Mouse (Mus musculus): ENCODE data around the gene Adgrg6.

Gene Adgrg6

DNA sequence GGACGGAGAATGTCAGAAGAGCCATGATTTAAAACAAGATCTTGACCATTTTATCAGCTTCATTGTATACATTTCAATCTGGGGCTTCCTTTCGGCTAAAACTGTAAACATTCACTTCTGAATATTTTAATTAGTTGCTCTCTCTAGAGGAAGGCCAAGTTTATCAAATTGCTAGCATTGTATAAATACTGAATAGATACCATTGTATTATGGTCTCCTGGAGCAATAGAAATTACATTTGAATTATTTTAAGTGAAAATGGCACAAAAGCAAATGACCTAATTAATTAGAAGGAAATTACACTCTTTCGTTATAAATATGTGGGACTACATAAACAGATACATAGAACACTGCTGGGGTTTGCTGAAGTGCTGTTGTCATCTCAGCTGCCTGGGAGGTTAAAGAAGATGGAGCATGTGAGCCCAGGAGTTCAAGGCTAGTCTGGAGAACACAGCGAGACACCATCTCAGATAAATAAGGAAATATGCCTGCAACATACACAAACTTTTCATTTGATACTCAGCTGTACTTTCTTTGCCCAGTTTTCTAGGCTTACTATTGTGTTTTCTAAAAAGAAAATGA is 84.4 kb downstream of the Adgrg6 start:
- H3K4me3 ChIP-seq (replicated peaks; ENCODE audit: low read length): no peak overlapping the region
- no peaks in the 10 kb centered on the region for H3K9me3 ChIP-seq (ENCODE audit: low read length)
- H3K27me3 ChIP-seq (ENCODE audit: insufficient read depth, low read length): no peaks in the 10 kb centered on the region
- TF ChIP-seq CTCF (conservative IDR thresholded peaks at IDR 0.05; ENCODE audit: low read length) (no peak), NANOG (IDR thresholded peaks at IDR 0.05; ENCODE audit: borderline replicate concordance, low read length) (no peak), POU5F1 (IDR thresholded peaks at IDR 0.05; ENCODE audit: borderline replicate concordance, low read length) (no peak)
- H3K4me1 ChIP-seq (replicated peaks; ENCODE audit: low read depth, low read length): 0 out of 2 replicates have a peak, but pooled peaks cover 3% of the 10 kb centered on the region
- H3K36me3 ChIP-seq (ENCODE audit: insufficient read depth, low read length): no peaks in the 10 kb centered on the region

DNA sequence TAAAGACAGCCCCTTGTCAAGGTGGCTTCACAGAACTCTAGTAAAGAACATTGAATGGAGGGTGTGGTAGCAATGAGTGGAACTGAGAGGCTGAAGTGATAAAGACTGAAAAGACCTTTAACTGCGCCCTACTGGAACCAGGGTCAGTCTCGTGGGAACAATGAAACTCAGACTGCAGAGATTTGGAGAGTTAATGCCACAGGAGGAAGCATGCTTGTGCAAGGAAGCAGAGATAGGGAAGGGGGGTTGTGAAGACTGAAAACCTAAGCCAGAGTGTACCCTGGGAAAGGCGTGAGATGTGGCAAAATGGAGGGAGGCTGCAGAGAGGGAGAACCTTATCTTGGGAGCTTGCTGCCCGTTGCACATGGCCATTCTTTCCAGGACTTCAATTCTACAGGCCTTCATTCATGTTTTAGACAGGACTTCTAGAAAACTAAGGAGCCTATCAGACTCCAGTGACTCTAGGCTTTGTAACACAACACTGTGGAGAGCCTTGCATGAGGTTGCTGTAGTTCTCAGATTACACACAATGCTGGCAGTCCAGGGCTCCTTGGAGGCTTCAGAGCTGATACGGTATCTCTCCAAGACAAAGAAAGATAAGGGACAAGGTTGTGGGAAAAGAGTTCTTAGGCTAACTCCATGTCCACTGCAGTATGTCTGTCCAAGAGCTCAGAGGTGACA is 85.1 kb downstream of the Adgrg6 start:
- Histone ChIP-seq H3K27me3 (ENCODE audit: insufficient read depth, low read length) (no peaks in the 10 kb centered on the region), H3K4me1 (replicated peaks; ENCODE audit: low read depth, low read length) (0 out of 2 replicates have a peak, but pooled peaks cover 3% of the 10 kb centered on the region), H3K36me3 (ENCODE audit: insufficient read depth, low read length) (no peaks in the 10 kb centered on the region), H3K4me3 (replicated peaks; ENCODE audit: low read length) (no peak overlapping the region), H3K9me3 (ENCODE audit: low read length) (no peaks in the 10 kb centered on the region)
- TF ChIP-seq NANOG (IDR thresholded peaks at IDR 0.05; ENCODE audit: borderline replicate concordance, low read length): no peak
- no peak for TF ChIP-seq CTCF (conservative IDR thresholded peaks at IDR 0.05; ENCODE audit: low read length)
- TF ChIP-seq POU5F1 (IDR thresholded peaks at IDR 0.05; ENCODE audit: borderline replicate concordance, low read length): no peak

DNA sequence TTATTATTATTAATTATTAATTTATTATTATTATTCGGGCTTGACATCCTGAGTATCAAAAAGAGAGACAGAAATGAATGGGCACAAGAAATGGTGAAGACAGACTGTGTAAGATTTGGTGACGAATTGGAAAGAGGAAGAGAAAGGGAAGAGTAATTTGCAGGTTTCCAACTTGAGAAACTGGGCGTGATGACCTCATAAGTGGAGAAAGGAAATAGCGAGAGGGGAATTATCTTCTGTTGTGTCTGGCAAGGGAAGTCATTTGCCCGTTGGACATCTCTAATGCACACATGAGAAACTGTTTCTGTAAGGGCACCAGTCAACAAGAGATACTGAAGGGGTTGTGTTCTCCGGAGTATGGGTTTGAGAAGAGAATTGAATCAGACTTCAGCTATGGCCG is 85.6 kb downstream of the Adgrg6 start:
- TF ChIP-seq POU5F1 (IDR thresholded peaks at IDR 0.05; ENCODE audit: borderline replicate concordance, low read length) (no peak), NANOG (IDR thresholded peaks at IDR 0.05; ENCODE audit: borderline replicate concordance, low read length) (no peak), CTCF (conservative IDR thresholded peaks at IDR 0.05; ENCODE audit: low read length) (no peak)
- H3K36me3 ChIP-seq (ENCODE audit: insufficient read depth, low read length): no peaks in the 10 kb centered on the region
- H3K4me1 ChIP-seq (replicated peaks; ENCODE audit: low read depth, low read length): 0 out of 2 replicates have a peak, but pooled peaks cover 3% of the 10 kb centered on the region
- H3K27me3 ChIP-seq (ENCODE audit: insufficient read depth, low read length): no peaks in the 10 kb centered on the region
- no peaks in the 10 kb centered on the region for H3K9me3 ChIP-seq (ENCODE audit: low read length)
- no peak overlapping the region for H3K4me3 ChIP-seq (replicated peaks; ENCODE audit: low read length)

DNA sequence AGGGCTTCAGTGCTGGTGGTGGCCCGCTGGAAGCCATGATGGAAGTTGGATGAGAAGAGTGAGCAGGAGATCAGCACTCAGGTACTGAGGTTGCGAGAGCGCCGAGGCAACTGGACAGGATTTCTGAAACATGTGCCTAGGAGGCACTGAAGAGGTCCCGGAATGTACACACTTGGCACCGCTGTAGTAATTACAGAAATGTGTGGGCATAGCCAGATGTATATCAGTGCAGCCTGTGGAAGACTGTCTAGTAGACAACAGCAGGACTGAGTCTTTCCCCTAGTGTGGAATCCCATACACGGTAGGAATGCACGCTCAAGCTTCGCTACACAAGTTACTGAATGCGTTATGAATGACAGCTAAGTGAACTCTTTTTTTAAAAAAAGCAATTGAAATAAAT is 86.1 kb downstream of the Adgrg6 start:
- TF ChIP-seq NANOG (IDR thresholded peaks at IDR 0.05; ENCODE audit: borderline replicate concordance, low read length): no peak
- TF ChIP-seq CTCF (conservative IDR thresholded peaks at IDR 0.05; ENCODE audit: low read length): no peak
- no peak for TF ChIP-seq POU5F1 (IDR thresholded peaks at IDR 0.05; ENCODE audit: borderline replicate concordance, low read length)
- H3K36me3 ChIP-seq (ENCODE audit: insufficient read depth, low read length): no peaks in the 10 kb centered on the region
- no peaks in the 10 kb centered on the region for H3K27me3 ChIP-seq (ENCODE audit: insufficient read depth, low read length)
- 0 out of 2 replicates have a peak, but pooled peaks cover 3% of the 10 kb centered on the region for H3K4me1 ChIP-seq (replicated peaks; ENCODE audit: low read depth, low read length)
- no peak overlapping the region for H3K4me3 ChIP-seq (replicated peaks; ENCODE audit: low read length)
- no peaks in the 10 kb centered on the region for H3K9me3 ChIP-seq (ENCODE audit: low read length)

DNA sequence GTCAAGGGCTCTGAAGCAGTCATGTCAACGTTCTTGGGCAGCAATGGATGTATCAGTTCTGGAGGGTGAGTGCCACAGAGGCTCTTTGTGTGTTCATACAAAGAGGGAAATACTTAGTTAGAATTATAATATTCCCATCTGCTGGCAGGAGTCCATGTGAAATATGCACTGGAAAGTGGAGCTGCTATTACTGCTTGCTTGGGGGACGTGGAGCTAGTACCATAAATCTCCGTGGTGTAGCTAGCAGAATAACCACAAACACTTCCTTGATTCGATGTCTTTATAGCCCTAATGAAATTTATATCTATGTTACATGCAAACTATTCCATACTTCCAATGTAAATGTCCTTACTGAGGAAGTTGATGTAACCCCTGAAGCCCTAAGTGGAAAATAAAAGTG is 91.0 kb downstream of the Adgrg6 start:
- Histone ChIP-seq H3K4me3 (replicated peaks; ENCODE audit: low read length) (no peak overlapping the region), H3K9me3 (ENCODE audit: low read length) (no peaks in the 10 kb centered on the region), H3K27me3 (ENCODE audit: insufficient read depth, low read length) (no peaks in the 10 kb centered on the region), H3K36me3 (ENCODE audit: insufficient read depth, low read length) (no peaks in the 10 kb centered on the region), H3K4me1 (replicated peaks; ENCODE audit: low read depth, low read length) (no peaks in the 10 kb centered on the region)
- TF ChIP-seq NANOG (IDR thresholded peaks at IDR 0.05; ENCODE audit: borderline replicate concordance, low read length) (no peak), CTCF (conservative IDR thresholded peaks at IDR 0.05; ENCODE audit: low read length) (no peak), POU5F1 (IDR thresholded peaks at IDR 0.05; ENCODE audit: borderline replicate concordance, low read length) (no peak)

DNA sequence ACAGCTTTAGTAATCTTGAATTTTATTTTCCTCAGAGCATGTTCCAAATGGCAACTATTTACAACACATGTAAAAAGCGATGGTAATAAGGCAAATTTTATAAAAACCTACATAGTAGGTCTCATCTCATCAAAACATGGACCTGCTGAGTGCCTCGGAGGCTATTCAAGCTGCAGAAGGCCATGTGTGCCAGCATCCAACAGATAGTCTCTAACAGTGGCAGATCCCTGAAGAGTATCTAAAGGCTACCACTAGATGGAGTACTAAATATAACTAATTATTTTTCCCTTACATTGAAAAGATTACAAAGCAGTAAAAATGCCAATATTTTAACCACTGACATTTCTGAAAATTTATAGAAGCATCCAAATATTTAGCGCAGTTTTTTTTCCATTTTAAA is 93.6 kb downstream of the Adgrg6 start:
- Histone ChIP-seq H3K4me1 (replicated peaks; ENCODE audit: low read depth, low read length) (no peaks in the 10 kb centered on the region), H3K9me3 (ENCODE audit: low read length) (no peaks in the 10 kb centered on the region), H3K4me3 (replicated peaks; ENCODE audit: low read length) (no peak overlapping the region), H3K36me3 (ENCODE audit: insufficient read depth, low read length) (no peaks in the 10 kb centered on the region), H3K27me3 (ENCODE audit: insufficient read depth, low read length) (no peaks in the 10 kb centered on the region)
- TF ChIP-seq CTCF (conservative IDR thresholded peaks at IDR 0.05; ENCODE audit: low read length) (peak; percentile 33), NANOG (IDR thresholded peaks at IDR 0.05; ENCODE audit: borderline replicate concordance, low read length) (no peak), POU5F1 (IDR thresholded peaks at IDR 0.05; ENCODE audit: borderline replicate concordance, low read length) (no peak)

DNA sequence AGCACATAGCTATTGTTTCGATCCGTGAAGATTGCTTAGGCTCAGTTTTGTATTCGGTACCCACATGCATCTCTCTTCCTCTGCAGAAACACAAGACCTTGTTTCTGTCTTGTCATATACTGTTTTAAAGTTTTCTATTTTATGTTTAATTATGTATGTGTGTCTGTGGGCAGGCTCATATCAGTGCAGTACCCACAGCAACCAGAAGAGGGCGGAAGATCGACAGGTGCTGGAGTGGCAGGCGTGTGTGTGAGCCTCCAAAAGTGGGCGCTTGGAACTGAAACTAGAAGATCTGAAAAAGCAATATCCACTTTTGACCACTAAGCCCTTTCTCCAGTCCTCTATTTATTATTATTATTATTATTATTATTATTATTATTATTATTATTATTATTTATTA is 95.4 kb downstream of the Adgrg6 start:
- TF ChIP-seq POU5F1 (IDR thresholded peaks at IDR 0.05; ENCODE audit: borderline replicate concordance, low read length) (no peak), CTCF (conservative IDR thresholded peaks at IDR 0.05; ENCODE audit: low read length) (peak; percentile 85), NANOG (IDR thresholded peaks at IDR 0.05; ENCODE audit: borderline replicate concordance, low read length) (no peak)
- Histone ChIP-seq H3K36me3 (ENCODE audit: insufficient read depth, low read length) (no peaks in the 10 kb centered on the region), H3K4me3 (replicated peaks; ENCODE audit: low read length) (no peak overlapping the region), H3K9me3 (ENCODE audit: low read length) (no peaks in the 10 kb centered on the region), H3K27me3 (ENCODE audit: insufficient read depth, low read length) (no peaks in the 10 kb centered on the region), H3K4me1 (replicated peaks; ENCODE audit: low read depth, low read length) (no peaks in the 10 kb centered on the region)

DNA sequence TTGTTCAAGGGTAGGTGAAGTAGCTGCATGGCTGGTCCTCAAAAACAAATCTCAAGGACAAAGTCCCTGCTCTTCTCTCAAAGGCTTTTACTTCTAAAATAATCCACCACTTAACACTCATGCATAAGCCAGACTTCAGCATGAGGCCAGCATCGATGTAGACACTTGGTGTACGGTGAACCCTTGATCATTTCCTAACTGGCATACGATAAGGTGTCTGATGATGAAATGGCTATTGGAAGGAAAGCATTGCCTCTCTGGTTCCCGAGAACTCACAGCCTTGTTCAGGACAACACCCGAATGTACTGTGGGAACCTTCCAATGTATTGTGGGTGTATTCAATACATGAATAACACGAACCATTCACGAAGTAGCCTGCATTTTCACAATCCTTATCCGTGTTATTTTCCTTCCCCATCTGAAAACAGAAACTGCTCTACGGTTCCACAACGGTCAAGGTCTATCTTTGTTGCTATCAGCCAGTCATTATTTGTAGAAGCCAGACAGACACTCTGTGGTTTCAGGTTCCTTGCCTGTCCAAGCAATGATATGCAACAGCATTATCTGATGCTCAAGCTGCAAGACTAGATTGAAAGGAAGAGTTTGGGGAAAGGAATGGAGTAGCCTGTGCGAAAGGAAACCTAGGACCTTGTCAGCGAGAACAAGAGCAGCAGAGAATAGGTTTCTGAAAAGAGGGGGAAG is 99.7 kb downstream of the Adgrg6 start:
- no peaks in the 10 kb centered on the region for H3K9me3 ChIP-seq (ENCODE audit: low read length)
- H3K27me3 ChIP-seq (ENCODE audit: insufficient read depth, low read length): no peaks in the 10 kb centered on the region

More for the DNA sequence above, 99.7 kb downstream of the Adgrg6 start:
- H3K4me3 ChIP-seq (replicated peaks; ENCODE audit: low read length): no peak overlapping the region
- H3K36me3 ChIP-seq (ENCODE audit: insufficient read depth, low read length): no peaks in the 10 kb centered on the region
- TF ChIP-seq CTCF (conservative IDR thresholded peaks at IDR 0.05; ENCODE audit: low read length): no peak
- no peak for TF ChIP-seq NANOG (IDR thresholded peaks at IDR 0.05; ENCODE audit: borderline replicate concordance, low read length)
- TF ChIP-seq POU5F1 (IDR thresholded peaks at IDR 0.05; ENCODE audit: borderline replicate concordance, low read length): no peak
- H3K4me1 ChIP-seq (replicated peaks; ENCODE audit: low read depth, low read length): no peaks in the 10 kb centered on the region
